Mouse (Mus musculus): ENCODE results near the gene Cog1.
A peak's percentile ranks its signal among the peaks of the same experiment; 100 is the strongest.

- no peak for TF ChIP-seq POLR2A (IDR thresholded peaks at IDR 0.05; ENCODE audit: borderline replicate concordance, extremely low read depth, insufficient read depth, insufficient read length, poor library complexity, severe bottlenecking)
- peak; percentile 98 for TF ChIP-seq CTCF (IDR thresholded peaks at IDR 0.05; ENCODE audit: borderline replicate concordance, extremely low read depth, insufficient read depth, insufficient read length)
These were observed 817 bp upstream of the Cog1 start for GRCm38 (mm10) chr11:113648152-113648551.

All from brain, embryonic 14.5 days (tissue).